Mouse (Mus musculus): ENCODE results near the gene Gm973. TPM values are rescaled to one million over a fixed set of nuclear protein-coding genes. Genes with fewer than 3 reads are reported as not detected.

Gm973 gene
- polyA plus RNA-seq, 1 experiment from 2014 or later = 9.2 TPM

GRCm38 (mm10) chr1:59482696-59483520 is 33.2 kb upstream of the Gm973 start:
- peak overlapping the region; percentile 52 for H3K9ac ChIP-seq (replicated peaks)
- H3K9me3 ChIP-seq = no peaks in the 10 kb centered on the region
- H3K27ac ChIP-seq (replicated peaks) = no peak overlapping the region
- H3K36me3 ChIP-seq = no peaks in the 10 kb centered on the region
- peak overlapping the region; percentile 57 for H3K4me3 ChIP-seq
- no peaks in the 10 kb centered on the region for H3K27me3 ChIP-seq
- under 1% methylated on average over 88 of the region's 88 CpGs for WGBS
- H3K4me2 ChIP-seq (replicated peaks) = peak overlapping the region; percentile 98
- peaks cover 63% of the 10 kb centered on the region for H3K4me1 ChIP-seq
- peak; percentile 8 for ATAC-seq (replicated peaks)

DNA sequence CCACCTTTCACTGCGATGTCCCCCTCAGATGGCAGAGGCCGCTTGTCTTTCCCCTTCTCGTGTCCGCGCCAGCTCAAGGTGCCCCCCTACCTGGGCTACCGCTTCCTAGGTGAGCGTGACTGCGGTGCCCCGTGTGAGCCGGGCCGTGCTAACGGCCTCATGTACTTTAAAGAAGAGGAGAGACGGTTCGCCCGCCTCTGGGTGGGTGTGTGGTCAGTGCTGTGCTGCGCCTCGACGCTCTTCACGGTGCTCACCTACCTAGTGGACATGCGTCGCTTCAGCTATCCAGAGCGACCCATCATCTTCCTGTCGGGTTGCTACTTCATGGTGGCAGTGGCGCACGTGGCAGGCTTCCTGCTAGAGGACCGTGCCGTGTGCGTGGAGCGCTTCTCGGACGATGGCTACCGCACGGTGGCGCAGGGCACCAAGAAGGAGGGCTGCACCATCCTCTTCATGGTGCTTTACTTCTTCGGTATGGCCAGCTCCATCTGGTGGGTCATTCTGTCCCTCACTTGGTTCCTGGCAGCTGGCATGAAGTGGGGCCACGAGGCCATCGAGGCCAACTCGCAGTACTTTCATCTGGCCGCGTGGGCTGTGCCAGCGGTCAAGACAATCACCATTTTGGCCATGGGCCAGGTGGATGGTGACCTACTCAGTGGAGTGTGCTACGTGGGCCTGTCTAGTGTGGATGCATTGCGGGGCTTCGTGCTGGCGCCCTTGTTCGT is 32.4 kb upstream of the Gm973 start:
- Histone ChIP-seq H3K9me3 (no peaks in the 10 kb centered on the region), H3K4me2 (replicated peaks) (peak overlapping the region; percentile 98), H3K27me3 (no peaks in the 10 kb centered on the region), H3K4me1 (peaks cover 65% of the 10 kb centered on the region), H3K27ac (replicated peaks) (no peak overlapping the region), H3K9ac (replicated peaks) (peak overlapping the region; percentile 52), H3K4me3 (peak overlapping the region; percentile 57), H3K36me3 (no peaks in the 10 kb centered on the region)
- WGBS = 1% methylated on average over 46 of the region's 46 CpGs
- ATAC-seq (replicated peaks) = peak; percentile 69

DNA sequence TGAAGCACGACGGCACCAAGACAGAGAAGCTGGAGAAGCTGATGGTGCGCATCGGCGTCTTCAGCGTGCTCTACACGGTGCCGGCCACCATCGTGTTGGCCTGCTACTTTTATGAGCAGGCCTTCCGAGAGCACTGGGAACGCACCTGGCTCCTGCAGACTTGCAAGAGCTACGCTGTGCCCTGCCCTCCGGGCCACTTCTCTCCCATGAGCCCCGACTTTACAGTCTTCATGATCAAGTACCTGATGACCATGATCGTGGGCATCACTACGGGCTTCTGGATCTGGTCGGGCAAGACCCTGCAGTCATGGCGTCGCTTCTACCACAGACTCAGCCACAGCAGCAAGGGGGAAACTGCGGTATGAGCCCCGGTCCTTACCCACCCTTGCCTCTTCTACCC is 31.8 kb upstream of the Gm973 start:
- Histone ChIP-seq H3K9me3 (no peaks in the 10 kb centered on the region), H3K9ac (replicated peaks) (peak overlapping the region; percentile 52), H3K27me3 (no peaks in the 10 kb centered on the region), H3K4me1 (peaks cover 68% of the 10 kb centered on the region), H3K27ac (replicated peaks) (peak overlapping the region; percentile 13), H3K4me3 (peak overlapping the region; percentile 57), H3K4me2 (replicated peaks) (peak overlapping the region; percentile 98), H3K36me3 (no peaks in the 10 kb centered on the region)
- WGBS = 9% methylated on average over 21 of the region's 21 CpGs
- no peak for ATAC-seq (replicated peaks)

DNA sequence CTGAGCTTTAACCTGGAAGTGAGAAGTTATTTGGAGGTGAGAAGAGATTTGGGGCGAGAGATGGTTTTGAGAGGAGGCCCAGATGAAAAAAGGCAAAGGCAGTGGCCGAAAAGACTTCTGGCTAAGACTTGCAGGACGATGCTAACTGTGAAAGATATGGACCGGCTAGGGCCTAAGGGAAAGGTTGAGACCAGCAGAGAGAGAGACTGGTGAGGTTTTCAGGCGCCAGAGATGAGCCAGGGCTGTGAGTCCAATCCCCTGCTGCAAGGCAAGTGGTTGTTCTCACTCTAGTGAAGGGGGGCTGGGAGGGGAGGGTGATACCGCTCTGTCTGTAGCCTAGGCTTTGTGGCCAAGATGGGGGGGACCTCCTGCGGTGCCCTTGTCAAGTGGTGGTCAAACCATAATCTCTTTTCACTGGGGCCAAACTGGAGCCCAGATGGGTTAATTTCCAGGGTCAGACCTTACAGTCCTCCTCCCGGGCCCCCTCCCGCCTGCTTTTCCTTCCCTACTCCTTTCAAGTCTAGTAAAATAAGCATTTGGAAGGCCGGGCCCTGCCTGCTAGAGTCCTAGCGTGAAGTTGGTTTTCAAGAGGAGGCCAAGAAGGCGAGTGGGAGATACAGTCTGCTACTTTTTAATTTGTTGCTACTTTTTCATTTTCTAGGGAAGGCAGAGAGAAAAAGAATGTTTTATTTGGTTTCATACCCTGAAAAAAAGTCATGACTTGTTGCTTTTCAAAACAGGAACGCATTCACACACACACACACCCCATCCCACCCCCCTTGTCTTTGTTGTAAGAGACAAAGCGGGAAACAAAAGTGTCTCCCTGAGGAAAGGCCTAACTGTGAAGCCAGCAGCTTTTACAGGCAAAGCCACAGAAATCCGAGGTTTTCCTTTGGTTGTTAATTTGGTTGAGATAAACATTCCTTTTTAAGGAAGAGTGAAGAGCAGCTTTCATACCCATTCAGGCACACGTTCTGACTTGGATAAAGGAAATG is 31.0 kb upstream of the Gm973 start:
- no peak for ATAC-seq (replicated peaks)
- Histone ChIP-seq H3K9me3 (no peaks in the 10 kb centered on the region), H3K4me3 (peak overlapping the region; percentile 57), H3K9ac (replicated peaks) (peak overlapping the region; percentile 52), H3K4me2 (replicated peaks) (peak overlapping the region; percentile 98), H3K36me3 (no peaks in the 10 kb centered on the region), H3K4me1 (peaks cover 68% of the 10 kb centered on the region), H3K27me3 (no peaks in the 10 kb centered on the region), H3K27ac (replicated peaks) (peak overlapping the region; percentile 13)
- WGBS = 8% methylated on average over 16 of the region's 16 CpGs

GRCm38 (mm10) chr1:59485803-59486202 is 30.3 kb upstream of the Gm973 start:
- Histone ChIP-seq H3K4me2 (replicated peaks) (peak overlapping the region; percentile 98), H3K4me3 (peak overlapping the region; percentile 57), H3K9me3 (no peaks in the 10 kb centered on the region), H3K9ac (replicated peaks) (no peak overlapping the region), H3K27ac (replicated peaks) (no peak overlapping the region), H3K36me3 (no peaks in the 10 kb centered on the region), H3K4me1 (peaks cover 66% of the 10 kb centered on the region), H3K27me3 (no peaks in the 10 kb centered on the region)
- no peak for ATAC-seq (replicated peaks)
- 31% methylated on average over 4 of the region's 4 CpGs for WGBS

- H3K36me3 ChIP-seq = no peaks in the 10 kb centered on the region
- no peak overlapping the region for H3K4me3 ChIP-seq
- no peak for ATAC-seq (replicated peaks)
- no peak overlapping the region for H3K9ac ChIP-seq (replicated peaks)
- H3K4me1 ChIP-seq = peaks cover 49% of the 10 kb centered on the region
- H3K27ac ChIP-seq (replicated peaks) = no peak overlapping the region
- 11% methylated on average over 10 of the region's 10 CpGs for WGBS
- no peaks in the 10 kb centered on the region for H3K9me3 ChIP-seq
- H3K27me3 ChIP-seq = no peaks in the 10 kb centered on the region
- peak overlapping the region; percentile 25 for H3K4me2 ChIP-seq (replicated peaks)
Measured at GRCm38 (mm10) chr1:59487651-59488051, 28.4 kb upstream of the Gm973 start.

DNA sequence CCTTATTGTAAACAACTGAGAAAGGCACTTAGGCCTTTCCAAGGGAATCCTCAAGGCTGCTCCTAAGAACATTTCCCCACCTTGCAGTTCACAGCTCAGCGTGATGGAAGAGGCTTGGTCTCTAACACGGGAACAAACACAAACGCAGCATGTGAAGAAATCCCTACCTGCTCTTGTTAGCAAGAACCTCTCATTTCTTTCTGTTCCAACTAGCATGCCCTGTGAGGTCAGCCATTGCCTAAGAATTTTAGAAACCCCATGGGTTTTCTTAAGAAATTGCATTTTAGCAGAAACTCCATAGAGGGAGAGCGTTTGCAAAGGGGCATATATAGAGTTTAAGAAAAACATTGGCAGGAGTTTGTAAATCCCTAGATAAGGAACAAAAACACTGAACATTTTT is 27.6 kb upstream of the Gm973 start:
- no peak for ATAC-seq (replicated peaks)
- Histone ChIP-seq H3K27ac (replicated peaks) (no peak overlapping the region), H3K4me1 (peaks cover 40% of the 10 kb centered on the region), H3K9ac (replicated peaks) (no peak overlapping the region), H3K4me3 (no peak overlapping the region), H3K27me3 (no peaks in the 10 kb centered on the region), H3K4me2 (replicated peaks) (no peak overlapping the region), H3K9me3 (no peaks in the 10 kb centered on the region), H3K36me3 (no peaks in the 10 kb centered on the region)
- 46% methylated on average over 4 of the region's 4 CpGs for WGBS

- Histone ChIP-seq H3K9ac (replicated peaks) (no peak overlapping the region), H3K4me3 (no peak overlapping the region), H3K27me3 (no peaks in the 10 kb centered on the region), H3K27ac (replicated peaks) (peak overlapping the region; percentile 47), H3K9me3 (no peaks in the 10 kb centered on the region), H3K36me3 (no peaks in the 10 kb centered on the region), H3K4me1 (peaks cover 35% of the 10 kb centered on the region), H3K4me2 (replicated peaks) (no peak overlapping the region)
- ATAC-seq (replicated peaks) = no peak
- 62% methylated on average over 4 of the region's 4 CpGs for WGBS
Measured at GRCm38 (mm10) chr1:59488991-59489390, 27.1 kb upstream of the Gm973 start.

- H3K4me3 ChIP-seq = no peak overlapping the region
- no peaks in the 10 kb centered on the region for H3K27me3 ChIP-seq
- peaks cover 15% of the 10 kb centered on the region for H3K4me1 ChIP-seq
- no peak overlapping the region for H3K9ac ChIP-seq (replicated peaks)
- H3K4me2 ChIP-seq (replicated peaks) = no peak overlapping the region
- 87% methylated on average over 9 of the region's 9 CpGs for WGBS
- H3K9me3 ChIP-seq = no peaks in the 10 kb centered on the region
- H3K27ac ChIP-seq (replicated peaks) = no peak overlapping the region
- no peak for ATAC-seq (replicated peaks)
- no peaks in the 10 kb centered on the region for H3K36me3 ChIP-seq
Measured at GRCm38 (mm10) chr1:59491517-59491916, 24.5 kb upstream of the Gm973 start.

DNA sequence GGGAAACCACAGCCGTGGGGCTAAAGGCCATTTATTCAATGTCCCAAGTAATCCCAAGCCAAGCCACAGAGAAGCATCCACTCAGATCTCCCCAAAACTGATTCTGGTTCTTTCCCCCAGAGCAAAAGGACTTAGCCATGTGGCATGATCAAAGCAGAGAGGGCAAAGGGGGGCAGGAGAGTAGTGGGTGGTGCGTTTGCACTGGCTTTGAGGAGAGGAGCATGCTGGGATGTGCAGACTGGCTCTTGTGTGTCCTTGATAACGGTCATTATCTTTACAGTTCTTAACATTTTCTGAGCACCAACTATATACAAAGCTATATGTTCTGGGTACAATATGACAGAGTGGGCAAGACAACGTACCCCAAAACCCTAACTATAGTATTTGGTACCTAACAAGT is 23.6 kb upstream of the Gm973 start:
- H3K4me1 ChIP-seq = peaks cover 10% of the 10 kb centered on the region
- H3K4me2 ChIP-seq (replicated peaks) = no peak overlapping the region
- H3K36me3 ChIP-seq = no peaks in the 10 kb centered on the region
- H3K27ac ChIP-seq (replicated peaks) = no peak overlapping the region
- no peak overlapping the region for H3K4me3 ChIP-seq
- H3K9ac ChIP-seq (replicated peaks) = no peak overlapping the region
- no peaks in the 10 kb centered on the region for H3K27me3 ChIP-seq
- no peaks in the 10 kb centered on the region for H3K9me3 ChIP-seq
- 63% methylated on average over 4 of the region's 4 CpGs for WGBS
- ATAC-seq (replicated peaks) = no peak

DNA sequence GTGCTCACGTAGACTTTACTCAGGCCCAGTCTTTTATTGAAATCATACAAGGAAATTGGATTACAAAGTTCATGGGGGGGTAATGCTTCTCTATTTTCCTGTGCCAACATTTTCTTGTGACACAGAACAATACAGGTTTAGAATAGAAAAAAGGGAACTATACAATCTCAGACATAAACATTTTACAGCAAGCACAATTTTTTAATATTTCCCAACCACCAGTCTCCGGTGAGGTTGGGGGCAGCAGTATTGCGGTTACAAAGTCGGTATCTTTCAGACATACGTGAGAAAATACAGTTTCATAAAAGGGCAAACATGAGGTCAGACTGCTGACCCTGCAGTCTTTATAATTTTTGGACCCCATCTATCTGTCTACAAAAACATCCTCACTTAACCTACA is 20.1 kb upstream of the Gm973 start:
- 97% methylated on average over 5 of the region's 5 CpGs for WGBS
- Histone ChIP-seq H3K4me1 (no peaks in the 10 kb centered on the region), H3K36me3 (no peaks in the 10 kb centered on the region), H3K4me3 (no peak overlapping the region), H3K4me2 (replicated peaks) (no peak overlapping the region), H3K9ac (replicated peaks) (no peak overlapping the region), H3K9me3 (no peaks in the 10 kb centered on the region), H3K27ac (replicated peaks) (no peak overlapping the region), H3K27me3 (0 out of 2 replicates have a peak, but pooled peaks cover 2% of the 10 kb centered on the region)
- no peak for ATAC-seq (replicated peaks)
